Mouse (Mus musculus): ENCODE measurements around the gene Ywhaq.

- TF ChIP-seq CTCF (IDR thresholded peaks at IDR 0.05; ENCODE audit: control insufficient read depth, insufficient read depth, low read length) (no peak), POLR2A (IDR thresholded peaks at IDR 0.05; ENCODE audit: borderline replicate concordance, control insufficient read depth, low read depth, low read length) (no peak)
These were observed 7.2 kb upstream of the Ywhaq start for GRCm38 (mm10) chr12:21424683-21425082.

Measured in bone marrow, adult 2 months (tissue).